Mouse (Mus musculus): ENCODE results near the gene Zfp580. TPM values are rescaled to one million over a fixed set of nuclear protein-coding genes. Genes with fewer than 3 reads are reported as not detected.
"Not testable (repeated sequence)": the region's sequence is repeated elsewhere in the genome, so short reads cannot be mapped to it uniquely, and the experiment has no call there.

Zfp580 gene
- total and polyA plus RNA-seq, 3 experiments, result 1.0 to 19.9 TPM; not detected in 1

GRCm38 (mm10) chr7:5076931-5077330 lies 25.6 kb downstream of the Zfp580 start (continued):
- TF ChIP-seq E2F4 (IDR thresholded peaks at IDR 0.05; ENCODE audit: borderline replicate concordance, low read depth, low read length), result no peak
- peak; percentile 43 for TF ChIP-seq TAL1 (IDR thresholded peaks at IDR 0.05; ENCODE audit: low read length)
- no peak; the same call in 1 of the 2 replicates for TF ChIP-seq MAFK (IDR thresholded peaks at IDR 0.05; ENCODE audit: borderline replicate concordance, low read depth, low read length)
- no peak for TF ChIP-seq POLR2A (IDR thresholded peaks at IDR 0.05; ENCODE audit: control insufficient read depth in 1 of 2, insufficient read depth in 1 of 2, low read depth in 1 of 2, low read length in 2 of 2, poor library complexity in 1 of 2)

GRCm38 (mm10) chr7:5079365-5080009 lies 28.1 kb downstream of the Zfp580 start:
- Histone ChIP-seq H3K9ac (ENCODE audit: control insufficient read depth, low read depth, low read length, poor library complexity, severe bottlenecking) (peak overlapping the region; percentile 59), H3K4me1 (ENCODE audit: control insufficient read depth in 1 of 2, insufficient read depth in 2 of 2, low read length in 2 of 2) (peaks cover 12 to 34% of the 10 kb centered on the region in 2 experiments), H3K79me2 (ENCODE audit: control insufficient read depth, insufficient read depth, low read length, poor library complexity) (peaks cover 34% of the 10 kb centered on the region), H3K27ac (ENCODE audit: control insufficient read depth, low read depth, low read length) (peak overlapping the region; percentile 78), H3K36me3 (ENCODE audit: control insufficient read depth in 1 of 2, insufficient read depth in 2 of 2, low read length in 2 of 2) (peaks cover 24 to 43% of the 10 kb centered on the region in 2 experiments), H3K4me3 (ENCODE audit: control insufficient read depth in 1 of 2, insufficient read depth in 1 of 2, low read depth in 2 of 2, low read length in 2 of 2) (peak overlapping the region; percentile 17 to 30; a peak in 2 of 4 replicates)
- H3K9me3 ChIP-seq (replicated peaks; ENCODE audit: insufficient read depth, low read length); H3K27me3 ChIP-seq (ENCODE audit: control insufficient read depth in 1 of 2, insufficient read depth in 2 of 2, low read length in 2 of 2); DNase-seq (ENCODE audit: low read depth, low spot score): not testable (repeated sequence)

GRCm38 (mm10) chr7:5080010-5080751 lies 28.8 kb downstream of the Zfp580 start, which contains the start of gene Epn1:
Gene Epn1, plus strand, starts transcription at chr7:5080235.
- peak within 1 kb of the TSS; percentile 91 for H3K9ac ChIP-seq (ENCODE audit: control insufficient read depth, low read depth, low read length, poor library complexity, severe bottlenecking)
- peaks cover 15 to 40% of the 10 kb centered on the region in 2 experiments for H3K4me1 ChIP-seq (ENCODE audit: control insufficient read depth in 1 of 2, insufficient read depth in 2 of 2, low read length in 2 of 2)
- peaks cover 39% of the 10 kb centered on the region for H3K79me2 ChIP-seq (ENCODE audit: control insufficient read depth, insufficient read depth, low read length, poor library complexity)
- DNase-seq (ENCODE audit: low read depth, low spot score), result peak; percentile 96
- H3K4me3 ChIP-seq (ENCODE audit: control insufficient read depth in 1 of 2, insufficient read depth in 1 of 2, low read depth in 2 of 2, low read length in 2 of 2), result peak within 1 kb of the TSS; percentile 69 to 95
- peak within 1 kb of the TSS; percentile 82 for H3K27ac ChIP-seq (ENCODE audit: control insufficient read depth, low read depth, low read length)
- H3K36me3 ChIP-seq (ENCODE audit: control insufficient read depth in 1 of 2, insufficient read depth in 2 of 2, low read length in 2 of 2), result peaks cover 27 to 50% of the 10 kb centered on the region in 2 experiments
- H3K9me3 ChIP-seq (replicated peaks; ENCODE audit: insufficient read depth, low read length), result no peaks in the 10 kb centered on the region
- H3K27me3 ChIP-seq (ENCODE audit: control insufficient read depth in 1 of 2, insufficient read depth in 2 of 2, low read length in 2 of 2), result no peaks in the 10 kb centered on the region
- TF ChIP-seq E2F4 (IDR thresholded peaks at IDR 0.05; ENCODE audit: borderline replicate concordance, low read depth, low read length) (no peak), RCOR1 (IDR thresholded peaks at IDR 0.05; ENCODE audit: low read depth, low read length) (peak; percentile 43; the same call in 1 of the 2 replicates), POLR2A (IDR thresholded peaks at IDR 0.05; ENCODE audit: control insufficient read depth in 1 of 2, insufficient read depth in 1 of 2, low read depth in 1 of 2, low read length in 2 of 2, poor library complexity in 1 of 2) (peak; percentile 64 to 73), RAD21 (IDR thresholded peaks at IDR 0.05; ENCODE audit: low read depth, low read length) (no peak), HCFC1 (IDR thresholded peaks at IDR 0.05; ENCODE audit: low read depth, low read length) (peak; percentile 95), ELF1 (IDR thresholded peaks at IDR 0.05; ENCODE audit: low read depth, low read length) (peak; percentile 99), ZC3H11A (IDR thresholded peaks at IDR 0.05; ENCODE audit: low read depth, low read length) (no peak), NRF1 (IDR thresholded peaks at IDR 0.05; ENCODE audit: insufficient read depth, low read depth, low read length, poor library complexity, severe bottlenecking) (peak; percentile 52; the same call in 1 of the 2 replicates), BHLHE40 (IDR thresholded peaks at IDR 0.05; ENCODE audit: borderline replicate concordance, low read depth, low read length) (peak; percentile 90), MAX (IDR thresholded peaks at IDR 0.05; ENCODE audit: low read length) (peak; percentile 83), POLR2AphosphoS2 (IDR thresholded peaks at IDR 0.05; ENCODE audit: low read length) (peak; percentile 99), NELFE (IDR thresholded peaks at IDR 0.05; ENCODE audit: low read depth, low read length) (peak; percentile 60), MAFK (IDR thresholded peaks at IDR 0.05; ENCODE audit: borderline replicate concordance, low read depth, low read length) (no peak), GATA1 (IDR thresholded peaks at IDR 0.05; ENCODE audit: low read depth, low read length) (no peak), JUND (IDR thresholded peaks at IDR 0.05; ENCODE audit: low read depth, low read length) (no peak), MEF2A (IDR thresholded peaks at IDR 0.05; ENCODE audit: extremely low read depth, insufficient replicate concordance, low read depth, low read length, poor library complexity, severe bottlenecking) (no peak), ZKSCAN1 (IDR thresholded peaks at IDR 0.05; ENCODE audit: low read depth, low read length) (no peak), ETS1 (IDR thresholded peaks at IDR 0.05; ENCODE audit: low read depth, low read length) (peak; percentile 60; the same call in 1 of the 2 replicates), TBP (IDR thresholded peaks at IDR 0.05; ENCODE audit: low read depth, low read length) (no peak), SMC3 (IDR thresholded peaks at IDR 0.05; ENCODE audit: low read depth, low read length) (peak; percentile 15; the same call in 1 of the 2 replicates), MXI1 (IDR thresholded peaks at IDR 0.05; ENCODE audit: low read depth, low read length) (peak; percentile 80), ZNF384 (IDR thresholded peaks at IDR 0.05; ENCODE audit: low read depth, low read length) (no peak), POLR2AphosphoS5 (IDR thresholded peaks at IDR 0.05; ENCODE audit: borderline replicate concordance, low read depth, low read length) (no peak), MYC (IDR thresholded peaks at IDR 0.05; ENCODE audit: low read depth, low read length) (no peak), CHD1 (IDR thresholded peaks at IDR 0.05; ENCODE audit: low read depth, low read length) (no peak)
